Mouse (Mus musculus) hindbrain, postnatal 0 days (tissue): ENCODE data around the gene Tlr11. TPM values are rescaled to one million over a fixed set of nuclear protein-coding genes. Genes with fewer than 3 reads are reported as not detected.

Experiments used
- ATAC-seq: fragments of 200-750 bp; cut with Nextera tagmentation; 2 replicates; pipeline ENCODE4 v1.8.0; 2017; ENCODE audit warnings: mild to moderate bottlenecking, moderate TSS enrichment, moderate library complexity
- DNase-seq: peaks from one replicate; pipeline ENCODE4 v3.0.0-alpha.2; 2015; ENCODE audit warnings: low spot score
- H3K27ac ChIP-seq: fragments of 300-500 bp; sonication (generic); 2 replicates; pipeline ENCODE4 v1.5.1; 2014; ENCODE audit warnings: mild to moderate bottlenecking
- H3K27me3 ChIP-seq: fragments of 300-500 bp; sonication (generic); 2 replicates; pipeline ENCODE4 v1.6.1; 2014; ENCODE audit warnings: low read length, mixed read lengths; ENCODE audit not compliant: insufficient read depth
- H3K36me3 ChIP-seq: fragments of 300-500 bp; sonication (generic); 2 replicates; pipeline ENCODE4 v1.6.1; 2014; ENCODE audit warnings: low read length, mixed read lengths; ENCODE audit not compliant: insufficient read depth
- H3K4me1 ChIP-seq: fragments of 300-500 bp; sonication (generic); 2 replicates; pipeline ENCODE4 v1.6.1; 2014; ENCODE audit warnings: antibody characterized with exemption, low read length, mixed read lengths; ENCODE audit not compliant: insufficient read depth
- H3K4me2 ChIP-seq: fragments of 300-500 bp; sonication (generic); 2 replicates; pipeline ENCODE4 v1.6.1; 2014; ENCODE audit warnings: low read depth, mild to moderate bottlenecking, low read length, moderate library complexity, mixed read lengths
- H3K4me3 ChIP-seq: fragments of 300-500 bp; sonication (generic); 2 replicates; pipeline ENCODE4 v1.5.1; 2014; ENCODE audit warnings: low read length
- H3K9ac ChIP-seq: fragments of 300-500 bp; sonication (generic); replicated peaks from 2 replicates; pipeline ENCODE4 v1.6.1; 2014; ENCODE audit warnings: mild to moderate bottlenecking, low read length, moderate library complexity, mixed read lengths
- H3K9me3 ChIP-seq: fragments of 300-500 bp; sonication (generic); 2 replicates; pipeline ENCODE4 v1.6.1; 2016; ENCODE audit warnings: low read length, mixed read lengths
- CTCF ChIP-seq: IDR thresholded peaks from 2 replicates; pipeline ENCODE4 v1.5.1; 2016; ENCODE audit warnings: antibody characterized with exemption, control low read depth, low read depth
- WGBS: fragments of 180-500 bp; shearing (Covaris S2); extraction: QIAGEN DNeasy Blood & Tissue Kit; methylation state at CpG from one replicate; pipeline ENCODE4 v1.1.7; 2014; 5-methylcytosine and 5-hydroxymethylcytosine counted together
- polyA plus RNA-seq: library from polyadenylated mRNA; unstranded; fragments of >200 nt; fragmentation: Nextera tagmentation; extraction: Ambion mirVana; gene quantifications from 2 replicates; pipeline ENCODE4 v1.2.1, GENCODE M21; 2015
- total RNA-seq: library from RNA; depleted of rRNA; stranded (reverse); fragments of >200 nt; gene quantifications from 2 replicates; pipeline ENCODE4 v1.2.3, GENCODE M21; 2014; rRNA removed

Gene Tlr11
- 0.04 TPM in 1 of 2 replicates, not detected in the other for total RNA-seq
- polyA plus RNA-seq, result not detected in 2 replicates

DNA sequence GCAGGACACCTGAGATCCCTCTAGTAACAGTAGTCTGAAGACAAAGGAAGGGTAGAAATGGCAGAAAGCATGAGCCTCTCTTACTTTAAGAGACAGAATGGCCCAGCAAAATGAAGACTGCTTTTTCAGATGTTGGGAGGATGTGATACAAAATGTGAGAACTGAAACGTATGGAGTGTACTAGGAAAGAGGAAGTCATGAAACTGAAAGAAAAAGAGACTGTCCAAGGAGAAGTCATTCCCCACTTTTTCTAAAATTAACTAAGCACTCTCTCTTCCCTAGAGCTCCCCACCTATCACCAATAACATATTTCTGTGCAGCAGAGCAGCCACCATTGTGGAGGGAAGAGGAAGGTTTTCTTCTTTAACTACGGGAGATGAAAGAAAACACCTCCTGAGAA, at the start of gene Tlr11:
TSS of gene Tlr11 (plus strand) at position 322 of the 400 bp plus-strand sequence.
- H3K27me3 ChIP-seq, result no peaks in the 10 kb centered on the region
- no peaks in the 10 kb centered on the region for H3K36me3 ChIP-seq
- no peak within 1 kb of the TSS for H3K4me3 ChIP-seq
- WGBS, result 82% methylated on average over 2 of the region's 2 CpGs
- H3K4me1 ChIP-seq, result no peaks in the 10 kb centered on the region
- H3K9ac ChIP-seq, result no peak within 1 kb of the TSS
- no peak within 1 kb of the TSS for H3K4me2 ChIP-seq
- TF ChIP-seq CTCF, result no peak
- ATAC-seq, result no peak
- DNase-seq, result no peak
- H3K9me3 ChIP-seq, result no peaks in the 10 kb centered on the region
- no peak within 1 kb of the TSS for H3K27ac ChIP-seq

- H3K27ac ChIP-seq, result no peak within 1 kb of the TSS
- ATAC-seq, result no peak
- 67% methylated on average over 1 of the region's 1 CpGs for WGBS
Observed at GRCm38 (mm10) chr14:50326661-50327060, 31.1 kb upstream of the Tlr11 start, which contains the start of gene Olfr734. TSS of gene Olfr734 (minus strand) at chr14:50326761.

GRCm38 (mm10) chr14:50348796-50349195, 8.9 kb upstream of the Tlr11 start, which contains the start of gene Olfr735:
TSS of gene Olfr735 (minus strand) at chr14:50348872.
- no peak for DNase-seq
- H3K4me3 ChIP-seq, result no peak within 1 kb of the TSS
- H3K27ac ChIP-seq, result no peak within 1 kb of the TSS
- H3K9ac ChIP-seq, result no peak within 1 kb of the TSS
- ATAC-seq, result no peak
- TF ChIP-seq CTCF, result no peak
- 79% methylated on average over 2 of the region's 2 CpGs for WGBS
- H3K27me3 ChIP-seq, result no peaks in the 10 kb centered on the region
- no peaks in the 10 kb centered on the region for H3K4me1 ChIP-seq
- H3K4me2 ChIP-seq, result no peak within 1 kb of the TSS
- no peaks in the 10 kb centered on the region for H3K9me3 ChIP-seq
- no peaks in the 10 kb centered on the region for H3K36me3 ChIP-seq

More at GRCm38 (mm10) chr14:50326661-50327060, 31.1 kb upstream of the Tlr11 start, which contains the start of gene Olfr734:
- Histone ChIP-seq H3K9me3 (no peaks in the 10 kb centered on the region), H3K36me3 (no peaks in the 10 kb centered on the region), H3K4me3 (no peak within 1 kb of the TSS), H3K9ac (no peak within 1 kb of the TSS), H3K4me2 (no peak within 1 kb of the TSS), H3K4me1 (no peaks in the 10 kb centered on the region), H3K27me3 (no peaks in the 10 kb centered on the region)
- DNase-seq, result no peak
- no peak for TF ChIP-seq CTCF

DNA sequence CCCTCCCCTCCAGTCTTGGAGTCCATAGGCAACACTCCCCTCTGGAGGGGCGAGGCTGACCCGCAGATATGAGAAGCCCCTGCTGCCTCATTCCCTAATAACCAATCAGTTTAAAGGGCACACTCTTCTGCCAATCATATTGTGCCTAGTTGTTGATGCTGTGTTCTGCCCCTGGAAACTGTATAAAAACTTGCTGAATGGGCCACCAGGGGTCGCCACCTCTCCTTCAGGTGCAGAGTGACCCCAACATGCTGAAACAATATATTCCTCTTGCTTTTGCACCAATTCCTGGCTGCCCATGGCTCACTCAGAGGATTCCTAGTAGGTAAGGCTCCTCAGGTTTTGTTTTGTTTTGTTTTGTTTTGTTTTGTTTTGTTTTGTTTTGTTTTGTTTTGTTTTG, 5.3 kb upstream of the Tlr11 start:
- 63% methylated on average over 3 of the region's 3 CpGs for WGBS

DNA sequence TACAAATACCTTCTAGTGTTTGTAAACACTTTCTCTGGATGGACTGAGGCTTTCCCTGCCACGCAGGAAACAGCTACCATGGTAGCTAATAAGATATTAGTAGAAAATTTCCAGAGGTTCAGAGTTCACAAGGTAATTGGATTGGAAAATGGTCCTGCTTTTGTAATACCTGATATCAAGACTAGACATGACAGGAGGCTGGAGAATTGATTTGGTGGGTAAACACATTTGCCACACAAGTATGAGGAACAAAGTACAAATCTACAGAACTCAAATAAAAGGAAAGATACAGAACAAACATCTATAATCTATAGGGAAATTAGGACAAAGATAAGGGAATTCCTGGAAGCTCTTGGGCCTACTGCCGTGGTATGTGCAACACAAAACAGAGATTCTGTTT, 989 bp upstream of the Tlr11 start:
- Histone ChIP-seq H3K27ac (no peak overlapping the region), H3K36me3 (no peaks in the 10 kb centered on the region), H3K27me3 (no peaks in the 10 kb centered on the region), H3K4me2 (no peak overlapping the region), H3K9me3 (no peaks in the 10 kb centered on the region), H3K4me3 (no peak overlapping the region), H3K4me1 (no peaks in the 10 kb centered on the region), H3K9ac (no peak overlapping the region)
- ATAC-seq (no peak), DNase-seq (no peak)
- WGBS, result 80% methylated on average over 2 of the region's 2 CpGs
- TF ChIP-seq CTCF, result no peak

More for the DNA sequence above, 5.3 kb upstream of the Tlr11 start:
- no peak overlapping the region for H3K4me2 ChIP-seq
- peak; percentile 41 for TF ChIP-seq CTCF
- no peaks in the 10 kb centered on the region for H3K27me3 ChIP-seq
- no peaks in the 10 kb centered on the region for H3K9me3 ChIP-seq
- no peak overlapping the region for H3K4me3 ChIP-seq
- no peaks in the 10 kb centered on the region for H3K4me1 ChIP-seq
- H3K27ac ChIP-seq, result no peak overlapping the region
- no peak overlapping the region for H3K9ac ChIP-seq
- no peak for DNase-seq
- H3K36me3 ChIP-seq, result no peaks in the 10 kb centered on the region
- no peak for ATAC-seq

- DNase-seq (no peak), ATAC-seq (no peak)
- TF ChIP-seq CTCF, result no peak
- Histone ChIP-seq H3K4me1 (no peaks in the 10 kb centered on the region), H3K4me2 (no peak overlapping the region), H3K27me3 (no peaks in the 10 kb centered on the region), H3K9ac (no peak overlapping the region), H3K9me3 (no peaks in the 10 kb centered on the region), H3K36me3 (no peaks in the 10 kb centered on the region), H3K27ac (no peak overlapping the region), H3K4me3 (no peak overlapping the region)
- WGBS, result 95% methylated on average over 3 of the region's 3 CpGs
Observed at GRCm38 (mm10) chr14:50360480-50360879, 2.8 kb downstream of the Tlr11 start.

DNA sequence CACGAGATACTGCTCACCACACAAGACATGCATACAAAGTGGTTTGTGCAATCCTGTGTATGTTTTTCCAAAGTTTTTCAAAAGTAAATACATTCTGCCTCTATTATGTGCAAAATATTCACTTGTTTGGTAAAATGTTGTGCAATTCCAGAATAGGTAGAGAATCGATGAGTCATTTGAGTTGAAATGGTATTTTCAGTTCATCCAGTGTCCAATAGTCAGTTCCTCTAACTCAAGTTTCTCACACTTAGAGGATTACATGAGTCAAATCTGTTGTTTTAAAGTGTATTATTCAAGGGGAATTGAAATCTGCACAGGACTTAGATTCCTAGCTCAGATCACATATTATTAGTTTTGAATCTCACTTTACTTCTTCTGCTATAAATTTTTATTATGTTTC, 5.8 kb downstream of the Tlr11 start:
- no peaks in the 10 kb centered on the region for H3K27me3 ChIP-seq
- H3K4me1 ChIP-seq, result no peaks in the 10 kb centered on the region
- H3K36me3 ChIP-seq, result no peaks in the 10 kb centered on the region
- H3K9me3 ChIP-seq, result no peaks in the 10 kb centered on the region
- WGBS, result 85% methylated on average over 2 of the region's 2 CpGs
- H3K4me2 ChIP-seq, result no peak overlapping the region
- no peak overlapping the region for H3K4me3 ChIP-seq
- no peak overlapping the region for H3K27ac ChIP-seq
- no peak for TF ChIP-seq CTCF
- DNase-seq (no peak), ATAC-seq (no peak)
- no peak overlapping the region for H3K9ac ChIP-seq
